Mouse (Mus musculus): ENCODE data around the gene Dnajb3.

DNA sequence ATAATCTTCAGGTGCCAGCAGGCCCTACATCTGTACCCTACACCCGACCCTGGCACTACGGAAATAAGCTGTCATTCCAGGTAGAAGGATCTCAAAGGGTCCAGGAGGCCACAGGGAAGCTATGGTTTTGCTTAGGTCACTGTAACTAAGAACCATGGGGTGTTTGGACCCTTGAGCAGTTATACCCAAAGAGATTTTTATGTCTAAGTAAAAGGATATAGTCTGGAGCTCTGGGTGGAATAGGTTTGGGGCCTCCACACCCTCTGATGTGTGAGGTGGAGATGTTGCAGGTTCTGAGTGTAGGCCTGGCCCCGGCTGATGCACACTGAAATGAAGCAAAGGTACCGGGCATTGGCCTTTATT lies 28.6 kb upstream of the Dnajb3 start:
- TF ChIP-seq GATA1 (IDR thresholded peaks at IDR 0.05; ENCODE audit: borderline replicate concordance, low read length), result no peak
- TF ChIP-seq FLI1 (IDR thresholded peaks at IDR 0.05; ENCODE audit: low read length), result no peak
